Mouse (Mus musculus) cerebellum, postnatal 36 days (tissue): ENCODE measurements around the gene Sema4a.
"Not testable (repeated sequence)": the region's sequence is repeated elsewhere in the genome, so short reads cannot be mapped to it uniquely, and the experiment has no call there.

Experiments
- DNase-seq, 2 experiments: peaks; one replicate each; pipeline ENCODE4 v3.0.0; 2021 to 2022; ENCODE audit warnings: mixed read lengths in 2 of 2

Sema4a gene

DNA sequence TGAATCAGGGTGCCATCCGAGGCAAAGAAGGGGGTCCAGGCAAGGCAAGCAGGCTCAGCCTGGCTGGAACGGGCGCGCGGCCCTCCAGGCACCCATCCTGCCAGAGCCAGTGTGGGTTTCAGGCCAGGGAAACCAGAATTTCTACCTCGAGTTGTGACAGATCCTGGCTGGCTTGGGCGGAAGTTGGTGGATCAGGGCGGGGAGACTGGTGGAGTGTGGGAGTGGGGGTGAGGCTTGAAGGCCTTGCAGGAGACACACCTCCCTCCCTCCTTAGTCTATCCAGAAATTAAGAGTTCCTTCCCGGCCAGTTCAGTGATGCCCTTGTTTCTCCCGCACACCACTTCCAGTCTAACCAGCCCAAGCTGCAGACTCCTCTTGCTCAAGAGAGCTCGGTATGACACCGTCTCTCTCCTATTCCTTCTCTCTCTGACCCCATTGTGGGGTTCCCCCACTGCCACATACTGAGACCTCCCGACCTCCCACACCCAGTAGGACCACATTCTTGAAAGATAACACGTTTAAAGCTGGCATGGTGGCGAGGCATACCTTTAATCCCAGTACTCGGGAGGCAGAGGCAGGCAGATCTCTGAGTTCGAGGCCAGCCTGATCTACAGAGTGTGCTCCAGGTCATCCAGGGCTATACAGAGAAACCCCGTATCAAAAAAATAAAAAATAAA, 5.3 kb downstream of the Sema4a start:
- DNase-seq = no peak

DNA sequence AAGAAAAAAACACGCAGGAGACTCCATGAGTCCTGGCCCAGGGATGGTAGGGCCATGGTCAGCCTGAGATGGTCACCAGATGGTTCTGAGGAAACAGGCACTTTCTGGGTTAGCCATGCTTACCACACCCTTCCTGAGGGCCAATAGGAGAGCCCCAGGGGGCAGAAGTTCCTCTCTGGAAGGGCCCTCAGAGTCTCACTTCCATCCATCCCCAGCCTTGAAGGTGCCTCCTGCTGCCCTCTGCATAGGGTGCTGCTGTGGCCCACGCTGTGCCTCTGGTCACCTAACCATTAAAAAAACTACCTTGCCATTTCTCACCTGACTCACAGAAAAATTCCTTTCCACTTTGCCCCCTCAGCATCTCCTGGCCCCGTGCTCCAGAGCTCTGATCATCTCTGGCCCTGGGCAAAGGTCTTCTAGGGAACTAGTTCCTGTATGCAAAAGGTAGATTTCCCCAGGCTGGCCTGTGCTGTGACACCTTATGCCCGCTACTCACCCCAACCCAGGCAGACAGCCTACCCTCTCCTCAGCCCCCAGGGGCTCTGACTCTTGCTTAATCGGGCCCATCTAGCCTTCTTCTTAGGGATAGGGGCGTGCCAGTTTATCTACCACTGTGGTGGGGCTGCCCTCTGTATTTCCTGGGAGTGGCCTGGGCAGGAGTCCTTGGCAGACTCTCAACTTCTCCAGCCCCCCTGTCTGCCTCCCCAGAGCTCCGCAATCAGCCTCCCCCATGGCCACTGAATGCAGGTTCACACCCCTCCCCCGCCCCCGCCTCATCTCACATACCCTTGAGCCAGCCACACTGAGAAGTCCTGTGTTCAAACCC, 6.0 kb downstream of the Sema4a start:
- DNase-seq = no peak

DNA sequence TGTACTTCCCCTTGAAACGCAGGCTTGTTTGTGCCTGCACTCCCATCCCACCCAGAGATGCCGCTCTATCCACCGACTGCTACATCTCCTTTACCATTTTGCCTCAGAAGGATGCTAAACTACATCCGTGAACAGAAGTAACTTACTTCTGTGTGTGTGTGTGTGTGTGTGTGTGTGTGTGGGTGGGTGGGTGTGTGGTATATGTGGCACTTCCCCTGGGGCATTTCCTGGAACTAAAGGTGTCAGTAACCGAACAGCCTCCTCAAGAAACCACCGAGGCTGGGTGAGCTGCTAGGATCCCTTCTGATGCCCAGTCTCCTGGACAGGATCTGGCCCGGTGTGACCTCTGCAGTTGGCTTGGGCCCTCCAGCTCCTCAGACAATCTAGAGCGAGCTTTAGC, 7.0 kb downstream of the Sema4a start:
- DNase-seq = no peak

DNA sequence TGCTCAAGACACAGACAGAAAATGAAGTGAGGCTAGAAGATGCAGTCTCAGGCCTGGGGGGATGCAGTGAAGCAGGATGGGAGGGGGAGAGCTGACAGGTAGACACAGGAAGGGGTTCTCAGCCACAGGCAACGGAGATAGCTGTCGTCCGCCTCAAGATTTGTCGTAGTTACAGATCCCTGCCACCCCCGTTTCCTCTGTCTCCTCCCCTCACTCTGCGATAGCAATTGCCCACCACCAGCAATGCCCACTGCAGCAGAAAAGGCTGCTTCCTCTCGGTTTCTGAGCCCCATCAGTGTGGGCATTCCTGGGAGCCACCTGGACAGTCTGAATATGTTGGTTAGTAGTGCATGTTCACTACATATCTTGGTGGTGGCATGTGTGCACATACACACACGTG, 7.6 kb downstream of the Sema4a start:
- no peak for DNase-seq

GRCm38 (mm10) chr3:88452716-88453115, 8.3 kb downstream of the Sema4a start:
- peak; percentile 39 to 50 for DNase-seq

GRCm38 (mm10) chr3:88452246-88452645, 8.7 kb downstream of the Sema4a start:
- DNase-seq = no peak

DNA sequence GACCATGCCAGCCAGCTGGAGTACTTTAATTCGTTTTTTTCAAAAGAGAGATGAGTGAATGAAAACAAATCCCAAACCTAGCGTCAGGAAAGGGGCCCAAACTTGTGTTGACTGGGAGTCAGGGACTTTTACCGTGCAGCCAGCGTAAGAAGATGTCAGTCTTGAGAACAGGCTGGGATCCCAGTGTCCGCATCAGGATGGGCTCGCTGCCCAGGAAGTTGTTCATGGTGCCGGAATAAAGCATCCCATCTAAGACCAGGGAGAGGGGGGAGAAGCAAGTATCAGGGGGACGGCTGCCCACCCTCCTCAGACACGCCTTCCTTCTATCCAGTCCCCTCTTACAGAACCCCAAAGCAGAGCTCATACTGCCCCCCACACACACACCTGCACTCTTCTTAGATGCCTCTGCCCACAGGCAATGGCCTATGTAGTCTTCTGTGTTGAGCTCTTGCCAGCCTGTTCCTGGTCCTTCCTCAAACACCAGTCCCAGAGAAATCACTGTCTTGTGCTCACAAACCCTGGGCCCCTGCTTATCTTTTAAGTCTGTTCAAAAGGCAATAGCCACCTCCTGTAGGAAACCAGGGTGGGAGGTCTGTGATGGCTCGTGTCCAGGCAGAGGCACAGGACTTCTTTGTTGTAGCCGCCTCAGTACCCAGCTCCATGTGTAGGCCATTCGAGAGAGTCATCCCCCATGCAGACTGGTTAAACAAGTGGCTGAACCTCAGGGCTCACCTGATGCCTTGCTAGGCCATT, 10.4 kb downstream of the Sema4a start:
- DNase-seq = no peak

- peak; percentile 66 to 67 for DNase-seq
These were observed 11.5 kb downstream of the Sema4a start for GRCm38 (mm10) chr3:88449395-88450023.

DNA sequence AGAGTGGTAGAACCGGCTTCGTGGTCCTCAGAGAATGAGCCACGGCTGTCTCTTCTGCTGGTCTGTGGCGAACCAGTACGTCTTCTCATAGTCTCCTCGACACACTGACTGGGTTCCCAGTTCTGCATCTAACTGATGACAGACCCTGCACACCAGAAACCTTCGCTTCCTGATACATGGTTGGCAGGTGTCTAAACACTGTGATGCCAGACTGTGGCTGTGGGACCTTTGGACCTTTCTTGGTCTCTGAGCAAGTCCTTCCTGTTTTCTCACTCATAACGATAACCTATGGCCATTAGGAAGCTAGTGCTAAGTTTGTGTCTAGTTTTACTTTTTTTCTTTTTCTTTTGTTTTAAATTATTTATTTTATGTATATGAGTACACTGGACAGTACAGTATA, 12.5 kb downstream of the Sema4a start:
- DNase-seq = no peak

DNA sequence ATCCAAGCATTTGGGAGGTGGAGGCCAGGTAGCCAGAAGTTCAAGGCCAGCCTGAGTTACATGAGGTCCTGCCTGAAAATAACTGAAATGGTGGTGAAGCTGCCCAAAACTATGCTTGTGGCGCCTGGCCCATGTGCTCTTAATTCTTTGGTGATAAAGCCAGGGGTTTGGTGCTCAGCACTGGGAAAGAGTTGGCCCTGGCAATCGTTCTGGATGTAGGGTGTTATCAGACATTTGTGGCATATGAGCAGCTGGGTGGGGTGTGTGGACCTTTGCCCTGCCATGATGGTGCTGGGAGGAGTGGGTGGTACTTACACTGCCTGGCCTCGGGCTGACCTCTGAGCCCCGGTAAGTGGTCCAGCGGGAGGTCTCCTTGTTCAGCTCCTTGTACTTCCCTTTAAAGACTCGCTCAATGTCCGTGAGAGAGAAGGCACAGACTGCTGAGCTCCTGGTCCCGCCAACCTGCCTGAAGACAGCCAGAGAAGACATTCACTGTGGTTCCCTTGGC, 13.3 kb downstream of the Sema4a start:
- DNase-seq = no peak

DNA sequence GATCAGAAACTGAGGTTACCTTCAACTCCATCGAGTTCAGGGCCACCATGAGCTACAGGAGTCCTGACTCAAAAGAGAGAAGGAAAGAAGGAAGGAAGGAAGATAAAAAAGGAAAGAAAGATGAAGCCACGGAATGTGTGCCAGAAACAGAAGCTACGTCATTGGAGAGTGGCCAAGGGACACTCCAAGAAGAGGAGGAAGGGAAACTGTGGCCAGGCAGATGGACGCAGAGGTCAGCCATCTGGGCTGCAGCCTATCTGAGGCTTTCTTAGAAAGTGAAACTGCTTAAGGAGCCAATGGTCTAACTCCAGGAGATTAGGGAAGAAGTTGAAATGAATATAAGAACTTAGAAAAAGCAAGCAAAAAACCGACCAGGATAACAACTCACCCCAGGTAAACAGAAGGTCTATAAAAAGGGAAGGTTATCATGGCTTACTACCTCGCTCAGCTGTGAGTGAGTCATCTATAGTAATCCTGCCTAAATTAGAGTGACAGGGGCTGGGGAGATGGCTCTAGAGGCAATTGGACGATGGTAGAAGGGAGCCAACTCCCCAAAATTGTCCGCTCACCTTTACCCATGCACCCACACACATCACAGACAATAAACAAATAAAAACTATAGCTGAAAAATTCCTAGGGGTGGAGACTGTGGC, 14.4 kb downstream of the Sema4a start:
- no peak for DNase-seq

DNA sequence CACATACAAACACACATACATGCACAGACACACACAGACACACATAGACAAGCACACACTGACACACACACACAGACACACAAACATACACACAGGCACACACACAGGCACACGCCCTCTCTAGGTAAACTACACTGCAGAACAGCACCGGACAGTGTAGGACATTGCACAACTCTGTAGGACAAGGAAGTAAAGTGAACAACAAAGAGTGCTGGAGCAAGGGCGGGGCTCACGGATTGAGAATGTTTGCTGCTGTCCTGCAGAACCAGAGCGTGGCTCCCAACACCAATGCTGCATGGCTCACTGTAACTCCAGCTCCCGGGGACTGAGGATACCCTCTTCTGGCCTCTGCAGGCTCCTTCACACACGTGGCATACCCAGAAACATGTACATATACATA, 18.1 kb downstream of the Sema4a start:
- DNase-seq = no peak

GRCm38 (mm10) chr3:88442488-88442887, 18.5 kb downstream of the Sema4a start:
- DNase-seq = no peak

DNA sequence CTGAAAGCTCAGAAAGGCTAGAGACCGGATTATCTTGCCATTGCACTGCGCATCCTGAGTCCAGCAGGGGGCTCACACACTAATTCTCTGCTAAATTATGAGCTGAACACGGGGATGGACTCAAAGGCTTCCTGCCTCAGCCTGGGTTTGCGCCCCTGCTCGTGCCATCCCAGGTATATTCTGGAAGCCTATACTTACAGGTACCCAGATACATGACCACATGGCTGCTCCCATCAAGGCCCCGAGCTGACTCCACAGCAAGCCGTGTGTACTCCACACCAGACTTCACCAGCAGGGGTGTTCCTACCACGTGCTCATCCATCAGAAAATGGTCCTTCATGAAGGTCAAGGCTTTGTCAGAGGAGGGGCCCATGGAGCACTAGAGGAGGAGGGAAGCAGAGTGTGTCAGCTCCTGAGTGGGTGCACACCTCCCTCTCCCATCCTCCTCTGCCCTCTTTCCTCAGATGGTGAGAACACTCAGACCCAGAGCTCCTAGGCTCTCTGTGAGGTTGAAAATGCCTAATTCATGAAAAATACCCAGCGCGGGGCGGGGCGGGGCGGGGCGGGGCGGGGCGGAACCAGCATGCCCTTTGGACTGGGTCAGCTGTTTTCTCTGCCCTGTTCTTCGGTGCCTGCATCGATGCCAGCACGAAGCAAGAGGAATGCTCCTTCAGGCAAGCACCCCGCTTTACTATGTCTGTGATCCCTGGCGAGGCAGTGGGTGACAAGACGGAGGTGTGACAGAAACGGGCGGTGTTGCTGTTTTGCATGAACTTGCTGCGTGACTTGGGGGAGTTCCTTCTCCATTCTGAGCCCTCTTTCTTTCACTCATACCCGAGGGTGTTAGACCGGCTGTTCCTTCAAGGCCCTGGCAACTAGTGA, 20.2 kb downstream of the Sema4a start:
- no peak for DNase-seq

DNA sequence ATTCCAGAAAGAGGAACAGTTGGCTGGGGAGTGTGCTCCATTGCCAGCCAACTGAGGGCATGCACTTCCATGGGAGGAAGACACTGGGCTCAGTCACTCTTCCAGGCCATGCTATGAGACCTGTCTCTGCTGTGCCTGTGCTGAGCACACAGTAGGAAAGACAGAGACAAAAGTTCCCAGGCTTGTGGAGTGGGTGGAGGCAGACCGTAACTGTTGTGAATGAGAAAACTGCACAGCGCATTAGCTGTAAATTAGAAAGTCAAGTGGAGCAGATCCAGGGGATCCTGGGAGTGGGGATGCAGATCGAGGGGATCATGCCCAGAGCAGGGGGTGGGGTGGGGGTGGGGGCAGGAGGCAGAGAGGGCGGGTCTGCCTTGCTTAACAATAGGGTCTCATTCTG, 21.4 kb downstream of the Sema4a start:
- DNase-seq = no peak

DNA sequence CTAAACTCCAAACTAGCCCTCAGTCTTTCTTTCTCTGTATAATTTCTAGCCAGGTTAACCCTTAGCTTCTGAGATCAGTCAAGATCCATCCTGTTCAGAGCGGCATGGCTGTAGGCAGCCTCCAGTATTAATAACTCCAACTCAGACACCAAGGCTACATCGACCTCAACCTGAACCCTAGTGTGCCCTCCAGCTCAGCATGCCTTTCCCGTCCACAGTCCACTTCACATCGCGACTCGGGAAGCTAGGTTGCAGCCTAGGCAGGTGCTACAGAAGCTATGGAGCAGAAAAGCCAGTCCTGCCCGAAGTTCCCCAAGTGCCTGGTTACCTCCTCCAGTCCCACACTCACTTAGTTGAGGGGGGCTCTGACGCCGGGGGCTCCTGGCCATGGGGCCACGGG, 23.5 kb downstream of the Sema4a start:
- DNase-seq = no peak

GRCm38 (mm10) chr3:88436395-88437201, 24.4 kb downstream of the Sema4a start:
- DNase-seq = peak; percentile 74 to 83

GRCm38 (mm10) chr3:88435515-88435914, 25.5 kb downstream of the Sema4a start:
- no peak for DNase-seq

- DNase-seq = not testable (repeated sequence)
These were observed 32.3 kb downstream of the Sema4a start for GRCm38 (mm10) chr3:88428639-88429038.

GRCm38 (mm10) chr3:88427342-88427905, 33.6 kb downstream of the Sema4a start:
- no peak for DNase-seq
